Mouse (Mus musculus): ENCODE results near the gene Plekhm1. TPM values are rescaled to one million over a fixed set of nuclear protein-coding genes. Genes with fewer than 3 reads are reported as not detected.

The Plekhm1 gene
- total RNA-seq, 2 experiments from 2014 or later: 21.3 to 22.2 TPM

- DNase-seq (ENCODE audit: low spot score in 2 of 2): no peak
Observed at GRCm38 (mm10) chr11:103396236-103396635, 16.3 kb downstream of the Plekhm1 start.

- no peak for DNase-seq (ENCODE audit: low spot score in 2 of 2)
Observed at GRCm38 (mm10) chr11:103394604-103395003, 17.9 kb downstream of the Plekhm1 start.

- DNase-seq (ENCODE audit: low spot score in 2 of 2): no peak
Observed at GRCm38 (mm10) chr11:103394025-103394424, 18.5 kb downstream of the Plekhm1 start.

- DNase-seq (ENCODE audit: low spot score in 2 of 2): no peak
Observed at GRCm38 (mm10) chr11:103387870-103388526, 24.5 kb downstream of the Plekhm1 start.

- DNase-seq (ENCODE audit: low spot score in 2 of 2): no peak
Observed at GRCm38 (mm10) chr11:103386827-103387226, 25.7 kb downstream of the Plekhm1 start.

GRCm38 (mm10) chr11:103381956-103382613, 30.4 kb downstream of the Plekhm1 start:
- peak; percentile 50 to 61 for DNase-seq (ENCODE audit: low spot score in 2 of 2)

- DNase-seq (ENCODE audit: low spot score in 2 of 2): no peak
Observed at GRCm38 (mm10) chr11:103381505-103381904, 31.0 kb downstream of the Plekhm1 start.

- DNase-seq (ENCODE audit: low spot score in 2 of 2): no peak
Observed at GRCm38 (mm10) chr11:103380460-103380859, 32.0 kb downstream of the Plekhm1 start.

GRCm38 (mm10) chr11:103378341-103378740, 34.1 kb downstream of the Plekhm1 start:
- no peak for DNase-seq (ENCODE audit: low spot score in 2 of 2)

- DNase-seq (ENCODE audit: low spot score in 2 of 2): no peak
Observed at GRCm38 (mm10) chr11:103375772-103376171, 36.7 kb downstream of the Plekhm1 start.

GRCm38 (mm10) chr11:103375258-103375657, 37.2 kb downstream of the Plekhm1 start:
- no peak for DNase-seq (ENCODE audit: low spot score in 2 of 2)

GRCm38 (mm10) chr11:103373922-103374321, 38.6 kb downstream of the Plekhm1 start:
- no peak for DNase-seq (ENCODE audit: low spot score in 2 of 2)

GRCm38 (mm10) chr11:103372561-103372960, 39.9 kb downstream of the Plekhm1 start:
- no peak for DNase-seq (ENCODE audit: low spot score in 2 of 2)

- no peak for DNase-seq (ENCODE audit: low spot score in 2 of 2)
Observed at GRCm38 (mm10) chr11:103372068-103372467, 40.4 kb downstream of the Plekhm1 start.

GRCm38 (mm10) chr11:103371222-103371539, 41.3 kb downstream of the Plekhm1 start:
- DNase-seq (ENCODE audit: low spot score in 2 of 2): no peak

- DNase-seq (ENCODE audit: low spot score in 2 of 2): no peak
Observed at GRCm38 (mm10) chr11:103370397-103371221, 41.9 kb downstream of the Plekhm1 start.

GRCm38 (mm10) chr11:103365530-103365929, 47.0 kb downstream of the Plekhm1 start:
- DNase-seq (ENCODE audit: low spot score in 2 of 2): no peak

GRCm38 (mm10) chr11:103365022-103365421, 47.5 kb downstream of the Plekhm1 start:
- DNase-seq (ENCODE audit: low spot score in 2 of 2): no peak

GRCm38 (mm10) chr11:103364335-103364734, 48.2 kb downstream of the Plekhm1 start:
- no peak for DNase-seq (ENCODE audit: low spot score in 2 of 2)

- DNase-seq (ENCODE audit: low spot score in 2 of 2): peak; percentile 59 to 68
Observed at GRCm38 (mm10) chr11:103363214-103364148, 49.0 kb downstream of the Plekhm1 start, which contains the start of gene Arhgap27. TSS of gene Arhgap27 (minus strand) at chr11:103363692.
